Mouse (Mus musculus) CH12.LX (cell line): Measurements from ENCODE around the gene Epha3.

ENCODE experiments used
- CTCF ChIP-seq, 2 experiments: IDR thresholded peaks in 1 of 2; conservative IDR thresholded peaks in 1 of 2; 2 replicates each; pipeline ENCODE4 v1.5.1; 2011 to 2012; ENCODE audit warnings: low read depth in 2 of 2, low read length in 2 of 2, improper control_type of control experiment in 1 of 2, inconsistent platforms in 1 of 2, mild to moderate bottlenecking in 1 of 2, moderate library complexity in 1 of 2
- POLR2A ChIP-seq: IDR thresholded peaks from 2 replicates; pipeline ENCODE4 v1.6.1; 2011; ENCODE audit warnings: low read depth, mild to moderate bottlenecking, improper control_type of control experiment, low read length

GRCm38 (mm10) chr16:63850297-63850696 is 13.7 kb downstream of the Epha3 start:
- TF ChIP-seq CTCF (conservative IDR thresholded peaks at IDR 0.05 in 1 of 2, IDR thresholded peaks at IDR 0.05 in 1 of 2; ENCODE audit: low read depth in 2 of 2, low read length in 2 of 2) = no peak
- no peak for TF ChIP-seq POLR2A
